Mouse (Mus musculus) myocyte (in vitro differentiated cells): ENCODE data around the gene Lgals4. TPM values are rescaled to one million over a fixed set of nuclear protein-coding genes. Genes with fewer than 3 reads are reported as not detected.

Experiments
- H3K27me3 ChIP-seq: one replicate; pipeline ENCODE4 v1.6.1; 2011; ENCODE audit not compliant: control insufficient read depth, insufficient read depth, insufficient read length
- H3K36me3 ChIP-seq: one replicate; pipeline ENCODE4 v1.6.1; 2011; ENCODE audit not compliant: control insufficient read depth, insufficient read depth
- H3K4me2 ChIP-seq: one replicate; pipeline ENCODE4 v1.6.1; 2011; ENCODE audit warnings: low read depth, control low read depth
- H3K4me3 ChIP-seq: one replicate; pipeline ENCODE4 v1.5.1; 2011; ENCODE audit warnings: mild to moderate bottlenecking, control low read depth, moderate library complexity
- H3K79me2 ChIP-seq: one replicate; pipeline ENCODE4 v1.6.1; 2011; ENCODE audit not compliant: control insufficient read depth, insufficient read depth
- H3ac ChIP-seq: one replicate; pipeline ENCODE4 v1.6.1; 2011; ENCODE audit not compliant: control insufficient read depth, insufficient read length
- CEBPB ChIP-seq: IDR thresholded peaks from 2 replicates; pipeline ENCODE4 v1.6.1; 2011; ENCODE audit warnings: mild to moderate bottlenecking, moderate library complexity; ENCODE audit not compliant: poor library complexity, insufficient read depth, severe bottlenecking
- E2F4 ChIP-seq: IDR thresholded peaks from one replicate; pipeline ENCODE4 v1.6.1; 2011; ENCODE audit warnings: mild to moderate bottlenecking, control low read depth, moderate library complexity; ENCODE audit not compliant: insufficient read depth
- MAX ChIP-seq: IDR thresholded peaks from one replicate; pipeline ENCODE4 v1.6.1; 2011; ENCODE audit warnings: low read depth, mild to moderate bottlenecking, control low read depth
- MYOD1 ChIP-seq, 3 experiments: IDR thresholded peaks; one replicate each; pipeline ENCODE4 v1.6.1; 2011; ENCODE audit warnings: control low read depth in 2 of 3, low read depth in 2 of 3, mild to moderate bottlenecking in 2 of 3, moderate library complexity in 1 of 3; ENCODE audit not compliant: insufficient read length in 2 of 3, control insufficient read depth in 1 of 3
- MYOG ChIP-seq, 3 experiments: IDR thresholded peaks; one replicate each; pipeline ENCODE4 v1.6.1; 2011; ENCODE audit warnings: control low read depth in 2 of 3, low read depth in 2 of 3, mild to moderate bottlenecking in 2 of 3; ENCODE audit not compliant: insufficient read length in 2 of 3, control insufficient read depth in 1 of 3, insufficient read depth in 1 of 3
- POLR2A ChIP-seq: IDR thresholded peaks from one replicate; pipeline ENCODE4 v1.6.1; 2011; ENCODE audit warnings: low read depth, mild to moderate bottlenecking, control low read depth, moderate library complexity; ENCODE audit not compliant: insufficient read length
- POLR2AphosphoS2 ChIP-seq: IDR thresholded peaks from one replicate; pipeline ENCODE4 v1.6.1; 2011; ENCODE audit warnings: low read depth, control low read depth; ENCODE audit not compliant: insufficient read length
- REST ChIP-seq: IDR thresholded peaks from one replicate; pipeline ENCODE4 v1.6.1; 2011; ENCODE audit warnings: mild to moderate bottlenecking, control low read depth, moderate library complexity; ENCODE audit not compliant: insufficient read depth, insufficient read length
- SRF ChIP-seq: IDR thresholded peaks from one replicate; pipeline ENCODE4 v1.6.1; 2011; ENCODE audit warnings: low read depth; ENCODE audit not compliant: control insufficient read depth, insufficient read length
- TCF12 ChIP-seq: IDR thresholded peaks from one replicate; pipeline ENCODE4 v1.6.1; 2011; ENCODE audit warnings: mild to moderate bottlenecking, control low read depth; ENCODE audit not compliant: poor library complexity, insufficient read depth, severe bottlenecking
- TCF3 ChIP-seq: IDR thresholded peaks from one replicate; pipeline ENCODE4 v1.6.1; 2011; ENCODE audit warnings: low read depth, control low read depth; ENCODE audit not compliant: insufficient read length
- USF1 ChIP-seq: IDR thresholded peaks from one replicate; pipeline ENCODE4 v1.6.1; 2011; ENCODE audit warnings: low read depth, mild to moderate bottlenecking, control low read depth, moderate library complexity
- polyA plus RNA-seq: library from polyadenylated mRNA; unstranded; fragments of >200 nt; fragmentation: generic; extraction: Trizol; gene quantifications from one replicate; pipeline ENCODE4 v1.2.1, GENCODE M21; 2012; ENCODE audit warnings: missing spikeins

The Lgals4 gene
- polyA plus RNA-seq, 1 experiment: 3.0 TPM

DNA sequence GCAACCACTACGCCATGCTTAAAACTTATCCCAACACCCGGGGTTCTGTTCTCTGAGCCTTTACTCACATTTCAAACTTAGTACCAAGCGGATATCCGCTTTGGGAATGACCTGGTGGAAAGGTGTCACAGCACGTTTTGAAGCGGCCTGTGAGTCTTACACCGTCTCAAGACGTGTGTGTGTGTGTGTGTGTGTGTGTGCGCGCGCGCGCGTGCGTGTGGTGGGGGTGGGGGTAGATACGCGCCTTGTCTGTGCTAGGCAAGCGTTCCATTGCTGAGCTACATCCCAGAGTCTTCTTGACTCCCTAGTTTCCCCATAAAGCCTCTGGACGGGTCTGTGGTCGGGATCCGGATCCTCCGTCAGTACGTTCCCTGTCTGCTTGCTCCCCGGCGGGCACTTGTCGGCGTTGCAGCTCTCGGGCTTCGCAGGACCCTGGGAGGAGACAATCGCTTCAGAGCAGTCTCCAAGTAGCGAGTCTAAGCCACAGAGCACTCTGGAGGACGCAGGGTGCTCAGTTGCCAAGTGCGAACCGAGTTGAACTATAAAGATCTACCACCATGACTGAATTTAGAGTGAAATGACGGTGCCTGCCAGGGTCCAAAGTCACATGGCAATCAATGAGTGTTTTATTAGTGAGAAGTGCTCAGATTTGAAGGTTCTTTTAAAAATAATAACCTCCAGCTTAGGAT is 24.1 kb upstream of the Lgals4 start:
- Histone ChIP-seq H3ac (peak overlapping the region; percentile 95), H3K36me3 (peaks cover 21% of the 10 kb centered on the region), H3K79me2 (peaks cover 33% of the 10 kb centered on the region), H3K4me2 (peak overlapping the region; percentile 98), H3K4me3 (peak overlapping the region; percentile 67), H3K27me3 (no peaks in the 10 kb centered on the region)
- TF ChIP-seq MYOD1 (IDR thresholded peaks at IDR 0.05; ENCODE audit: control insufficient read depth in 1 of 3, insufficient read length in 2 of 3, low read depth in 2 of 3): peak in 1 of 3 experiments; percentile 17
- TF ChIP-seq POLR2AphosphoS2: peak; percentile 57
- no peak for TF ChIP-seq E2F4
- peak; percentile 74 for TF ChIP-seq POLR2A
- no peak for TF ChIP-seq REST

GRCm38 (mm10) chr7:28810107-28811066 is 23.3 kb upstream of the Lgals4 start:
- Histone ChIP-seq H3ac (peak overlapping the region; percentile 95), H3K79me2 (peaks cover 41% of the 10 kb centered on the region), H3K4me3 (peak overlapping the region; percentile 67), H3K36me3 (peaks cover 30% of the 10 kb centered on the region), H3K27me3 (no peaks in the 10 kb centered on the region), H3K4me2 (peak overlapping the region; percentile 98)
- TF ChIP-seq MYOG (IDR thresholded peaks at IDR 0.05; ENCODE audit: control insufficient read depth in 1 of 3, insufficient read depth in 1 of 3, insufficient read length in 2 of 3, low read depth in 2 of 3) (peak in 1 of 3 experiments; percentile 27), CEBPB (peak; percentile 28; the same call in 1 of the 2 replicates), POLR2AphosphoS2 (peak; percentile 92), MYOD1 (IDR thresholded peaks at IDR 0.05; ENCODE audit: control insufficient read depth in 1 of 3, insufficient read length in 2 of 3, low read depth in 2 of 3) (peak in 1 of 3 experiments; percentile 54), E2F4 (no peak), REST (peak; percentile 48), POLR2A (peak; percentile 96), TCF3 (no peak), MAX (no peak), TCF12 (no peak), SRF (peak; percentile 11), USF1 (no peak)

- peaks cover 49% of the 10 kb centered on the region for H3K79me2 ChIP-seq
- peak overlapping the region; percentile 93 for H3K4me2 ChIP-seq
- H3K27me3 ChIP-seq: no peaks in the 10 kb centered on the region
- peak overlapping the region; percentile 95 for H3ac ChIP-seq
- H3K4me3 ChIP-seq: peak overlapping the region; percentile 67
- H3K36me3 ChIP-seq: peaks cover 38% of the 10 kb centered on the region
- TF ChIP-seq TCF12 (no peak), E2F4 (no peak), POLR2AphosphoS2 (peak; percentile 72), POLR2A (peak; percentile 52), MYOD1 (IDR thresholded peaks at IDR 0.05; ENCODE audit: control insufficient read depth in 1 of 3, insufficient read length in 2 of 3, low read depth in 2 of 3) (peak in 1 of 3 experiments; percentile 49), MYOG (IDR thresholded peaks at IDR 0.05; ENCODE audit: control insufficient read depth in 1 of 3, insufficient read depth in 1 of 3, insufficient read length in 2 of 3, low read depth in 2 of 3) (peak in 1 of 3 experiments; percentile 25)
These were observed 22.4 kb upstream of the Lgals4 start for GRCm38 (mm10) chr7:28811228-28811627.

GRCm38 (mm10) chr7:28811640-28812275 is 21.9 kb upstream of the Lgals4 start:
- TF ChIP-seq E2F4: no peak
- no peak for TF ChIP-seq USF1
- TF ChIP-seq POLR2A: no peak
- TF ChIP-seq MYOD1 (IDR thresholded peaks at IDR 0.05; ENCODE audit: control insufficient read depth in 1 of 3, insufficient read length in 2 of 3, low read depth in 2 of 3): no peak
- TF ChIP-seq SRF: no peak
- TF ChIP-seq TCF3: no peak
- TF ChIP-seq POLR2AphosphoS2: no peak
- no peak for TF ChIP-seq REST
- TF ChIP-seq MAX: no peak
- TF ChIP-seq MYOG (IDR thresholded peaks at IDR 0.05; ENCODE audit: control insufficient read depth in 1 of 3, insufficient read depth in 1 of 3, insufficient read length in 2 of 3, low read depth in 2 of 3): no peak
- no peak for TF ChIP-seq TCF12
- no peak for TF ChIP-seq CEBPB
- Histone ChIP-seq H3K4me3 (peak overlapping the region; percentile 67), H3K79me2 (peaks cover 55% of the 10 kb centered on the region), H3K27me3 (no peaks in the 10 kb centered on the region), H3K36me3 (peaks cover 43% of the 10 kb centered on the region), H3ac (peak overlapping the region; percentile 12), H3K4me2 (peak overlapping the region; percentile 93)
